Mouse (Mus musculus) 3T3-L1 (cell line): ENCODE measurements around the gene Lrit2.
A peak's percentile ranks its signal among the peaks of the same experiment; 100 is the strongest.

Source experiments
- DNase-seq: peaks from one replicate; pipeline ENCODE4 v3.0.0-alpha.2; 2015; ENCODE audit warnings: low read depth, low spot score

Gene Lrit2

GRCm38 (mm10) chr14:37111371-37111770 lies 43.6 kb downstream of the Lrit2 start:
- DNase-seq = peak; percentile 60

- DNase-seq = no peak
These were observed 45.2 kb downstream of the Lrit2 start for GRCm38 (mm10) chr14:37112931-37113330.

GRCm38 (mm10) chr14:37113922-37114321 lies 46.2 kb downstream of the Lrit2 start, which contains the start of gene 2610528A11Rik:
TSS of gene 2610528A11Rik (minus strand) at chr14:37114022.
- no peak for DNase-seq

- DNase-seq = peak; percentile 29
These were observed 51.5 kb downstream of the Lrit2 start for GRCm38 (mm10) chr14:37119233-37119632.
